Mouse (Mus musculus) lung, adult 18-20 months (tissue): ENCODE measurements around the gene Arf4.
"Not testable (repeated sequence)": the region's sequence is repeated elsewhere in the genome, so short reads cannot be mapped to it uniquely, and the experiment has no call there.

Experiments used
- DNase-seq, 2 experiments: peaks; one replicate each; pipeline ENCODE4 v3.0.0; 2022; ENCODE audit warnings: mixed read lengths in 2 of 2

The Arf4 gene

GRCm38 (mm10) chr14:26662488-26662887 is 24.6 kb downstream of the Arf4 start:
- no peak for DNase-seq

GRCm38 (mm10) chr14:26663851-26664250 is 26.0 kb downstream of the Arf4 start:
- DNase-seq: no peak

- DNase-seq: no peak
Measured at GRCm38 (mm10) chr14:26667991-26668370, 30.1 kb downstream of the Arf4 start.

GRCm38 (mm10) chr14:26668371-26669291 is 30.8 kb downstream of the Arf4 start:
- DNase-seq: peak; percentile 25

- DNase-seq: peak; percentile 89
Measured at GRCm38 (mm10) chr14:26669292-26670073, 31.6 kb downstream of the Arf4 start, which contains the start of gene Pde12. TSS of gene Pde12 (minus strand) at chr14:26669883.

- no peak for DNase-seq
Measured at GRCm38 (mm10) chr14:26670964-26671363, 33.1 kb downstream of the Arf4 start.

GRCm38 (mm10) chr14:26671870-26672615 is 34.2 kb downstream of the Arf4 start:
- DNase-seq: not testable (repeated sequence)

- peak in 1 of 2 experiments; percentile 10 for DNase-seq
Measured at GRCm38 (mm10) chr14:26674476-26675169, 36.7 kb downstream of the Arf4 start.

GRCm38 (mm10) chr14:26675371-26675770 is 37.5 kb downstream of the Arf4 start:
- DNase-seq: peak; percentile 24 to 43

GRCm38 (mm10) chr14:26675791-26676190 is 37.9 kb downstream of the Arf4 start:
- no peak for DNase-seq

- DNase-seq: no peak
Measured at GRCm38 (mm10) chr14:26690727-26691126, 52.9 kb downstream of the Arf4 start.

GRCm38 (mm10) chr14:26691363-26691762 is 53.5 kb downstream of the Arf4 start:
- DNase-seq: peak in 1 of 2 experiments; percentile 5

- no peak for DNase-seq
Measured at GRCm38 (mm10) chr14:26692974-26693373, 55.1 kb downstream of the Arf4 start, which contains the start of gene Dnah12. TSS of gene Dnah12 (plus strand) at chr14:26693274.

- DNase-seq: no peak
Measured at GRCm38 (mm10) chr14:26697912-26698311, 60.0 kb downstream of the Arf4 start.

- not testable (repeated sequence) for DNase-seq
Measured at GRCm38 (mm10) chr14:26705246-26705645, 67.4 kb downstream of the Arf4 start.
